Mouse (Mus musculus) midbrain, embryonic 10.5 days (tissue): ENCODE data around the gene Mxra7. TPM values are rescaled to one million over a fixed set of nuclear protein-coding genes. Genes with fewer than 3 reads are reported as not detected.
"Not testable (repeated sequence)": the region's sequence is repeated elsewhere in the genome, so short reads cannot be mapped to it uniquely, and the experiment has no call there.

Experiments
- DNase-seq: peaks from one replicate; pipeline ENCODE4 v3.0.0-alpha.2; 2017; ENCODE audit warnings: low spot score
- H3K27ac ChIP-seq: fragments of 300-500 bp; sonication (generic); replicated peaks from 2 replicates; pipeline ENCODE4 v1.5.1; 2016; ENCODE audit warnings: mild to moderate bottlenecking
- H3K27me3 ChIP-seq: fragments of 300-500 bp; sonication (generic); 2 replicates; pipeline ENCODE4 v1.6.1; 2016; ENCODE audit warnings: low read depth, mild to moderate bottlenecking; ENCODE audit not compliant: poor library complexity, severe bottlenecking
- H3K36me3 ChIP-seq: fragments of 300-500 bp; sonication (generic); 2 replicates; pipeline ENCODE4 v1.6.1; 2016; ENCODE audit warnings: mild to moderate bottlenecking, moderate library complexity
- H3K4me1 ChIP-seq: fragments of 300-500 bp; sonication (generic); 2 replicates; pipeline ENCODE4 v1.6.1; 2016
- H3K4me3 ChIP-seq: fragments of 300-500 bp; sonication (generic); 2 replicates; pipeline ENCODE4 v1.5.1; 2016; ENCODE audit warnings: mild to moderate bottlenecking, moderate library complexity
- H3K9me3 ChIP-seq: fragments of 300-500 bp; sonication (generic); replicated peaks from 2 replicates; pipeline ENCODE4 v1.6.1; 2016; ENCODE audit warnings: mild to moderate bottlenecking
- WGBS: fragments of 180-500 bp; shearing (Covaris S2); methylation state at CpG from one replicate; pipeline ENCODE4 v1.1.7; 2016; 5-methylcytosine and 5-hydroxymethylcytosine counted together
- polyA plus RNA-seq: library from polyadenylated mRNA; unstranded; fragments of >200 nt; fragmentation: Nextera tagmentation; extraction: Ambion mirVana; gene quantifications from 2 replicates; pipeline ENCODE4 v1.2.1, GENCODE M21; 2016

Gene Mxra7
- polyA plus RNA-seq, 1 experiment from 2014 or later = 29.1 TPM

DNA sequence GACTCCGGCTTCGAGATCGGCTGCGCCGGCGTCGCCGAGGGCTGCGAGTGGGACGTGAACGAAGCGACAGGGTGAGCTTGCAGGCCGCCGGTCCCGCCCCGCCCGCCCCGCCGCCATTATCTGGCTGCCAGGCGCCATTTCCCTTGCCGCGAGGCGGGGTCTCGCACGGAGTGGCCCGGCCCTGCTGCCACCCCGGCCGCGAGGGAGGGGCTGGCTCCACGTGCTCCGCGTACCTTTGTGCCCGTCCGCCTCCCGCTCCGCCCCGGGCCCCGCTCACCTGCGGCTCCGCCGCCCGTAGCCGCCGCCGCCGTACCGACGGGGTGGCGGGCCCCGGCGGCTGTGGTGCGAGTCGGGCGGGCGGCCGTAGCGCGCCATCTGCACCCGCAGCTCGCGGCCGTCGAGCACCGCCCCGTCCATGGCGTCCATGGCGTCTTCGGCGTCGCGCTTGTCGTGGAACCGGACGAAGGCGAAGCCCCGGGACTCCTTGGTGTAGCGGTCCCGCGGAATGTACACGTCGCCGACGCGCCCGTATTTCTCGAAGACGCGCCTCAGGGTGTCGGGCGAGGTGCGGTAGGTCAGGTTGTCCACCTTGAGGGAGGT is 24.5 kb upstream of the Mxra7 start, which contains the start of gene Mfsd11:
Gene Mfsd11 (plus strand): TSS at position 150 of the 600 bp plus-strand sequence.
- DNase-seq = peak; percentile 75
- WGBS = under 1% methylated on average over 90 of the region's 91 CpGs
- peaks cover 50% of the 10 kb centered on the region for H3K36me3 ChIP-seq

DNA sequence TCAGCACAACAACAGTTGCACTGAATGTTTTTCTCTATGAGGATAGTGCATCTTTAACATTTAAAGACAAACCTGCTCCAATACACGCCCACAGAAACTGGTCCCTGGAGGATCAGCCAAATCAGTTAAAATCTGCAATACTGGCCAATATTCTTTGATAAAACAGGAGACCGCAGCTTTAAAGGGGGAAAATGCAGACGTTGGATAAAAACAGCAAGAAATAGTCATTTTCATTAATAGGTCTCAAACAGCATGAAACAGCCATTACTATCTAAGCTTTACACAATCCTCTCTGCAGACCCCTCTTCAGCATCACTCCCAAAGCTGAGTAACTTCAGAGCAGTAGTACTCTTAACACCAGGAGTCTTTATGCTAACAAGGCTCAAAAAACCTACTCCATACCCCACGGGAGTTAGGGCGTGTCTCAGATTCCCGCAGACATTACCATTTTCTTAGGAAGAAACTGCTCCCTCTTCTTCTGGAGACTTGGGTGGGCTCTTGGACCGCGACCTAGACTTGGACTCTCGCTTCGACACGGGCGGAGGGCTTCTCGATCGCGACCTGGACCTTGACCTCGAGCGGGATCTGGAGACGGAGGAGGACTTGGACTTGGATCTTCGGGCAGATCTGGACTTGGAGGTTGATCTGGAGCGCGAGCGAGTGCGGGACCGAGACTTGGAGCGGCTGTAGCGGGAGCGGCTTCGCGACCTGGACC is 23.9 kb upstream of the Mxra7 start:
- Histone ChIP-seq H3K27ac (peak overlapping the region; percentile 99), H3K27me3 (no peaks in the 10 kb centered on the region), H3K4me1 (peaks cover 25% of the 10 kb centered on the region), H3K36me3 (peaks cover 56% of the 10 kb centered on the region), H3K4me3 (peak overlapping the region; percentile 100), H3K9me3 (no peaks in the 10 kb centered on the region)
- no peak for DNase-seq
- under 1% methylated on average over 27 of the region's 29 CpGs for WGBS

More for the DNA sequence above, 24.5 kb upstream of the Mxra7 start, which contains the start of gene Mfsd11:
- Histone ChIP-seq H3K4me3 (peak within 1 kb of the TSS; percentile 100), H3K4me1 (peaks cover 25% of the 10 kb centered on the region), H3K27me3 (no peaks in the 10 kb centered on the region), H3K27ac (peak within 1 kb of the TSS; percentile 99), H3K9me3 (no peaks in the 10 kb centered on the region)

DNA sequence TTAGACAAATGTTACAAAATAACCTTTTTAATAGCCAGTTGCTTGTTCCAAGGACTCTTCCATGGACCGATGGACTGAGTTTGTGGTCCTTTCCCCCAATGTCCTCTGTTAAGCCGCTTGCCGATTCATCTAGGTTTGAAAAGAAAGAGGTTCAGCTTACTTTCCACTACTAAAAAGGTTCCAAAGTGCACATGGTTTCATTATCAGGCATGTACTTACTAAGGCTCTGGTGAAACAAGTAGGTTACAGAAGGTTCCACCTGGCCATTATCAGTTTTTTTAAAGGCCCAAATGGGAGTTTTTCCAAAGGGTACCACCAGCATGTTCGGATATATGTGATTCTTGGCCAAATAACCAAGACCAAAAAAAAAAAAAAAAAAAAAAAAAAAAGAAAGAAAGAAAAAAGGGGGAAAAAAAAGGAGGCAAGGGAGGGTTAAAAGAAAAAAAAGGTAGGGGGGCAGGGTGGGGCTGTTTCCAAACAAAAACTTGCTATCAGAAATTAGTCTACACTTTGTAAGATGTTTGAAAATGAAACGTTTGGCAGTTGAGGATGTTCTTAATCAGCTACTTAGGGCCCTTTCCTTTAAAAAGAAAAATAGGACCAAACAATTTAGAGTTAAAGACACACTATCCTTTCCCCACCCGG is 23.1 kb upstream of the Mxra7 start:
- Histone ChIP-seq H3K36me3 (peaks cover 61% of the 10 kb centered on the region), H3K4me3 (peak overlapping the region; percentile 100), H3K27ac (peak overlapping the region; percentile 99; the same call in 1 of the 2 replicates), H3K4me1 (peaks cover 29% of the 10 kb centered on the region), H3K9me3 (no peaks in the 10 kb centered on the region), H3K27me3 (no peaks in the 10 kb centered on the region)
- WGBS = 50% methylated on average over 6 of the region's 6 CpGs
- no peak for DNase-seq

- H3K36me3 ChIP-seq = peaks cover 61% of the 10 kb centered on the region
- WGBS = 82% methylated on average over 4 of the region's 4 CpGs
Measured at GRCm38 (mm10) chr11:116850085-116850484, 22.2 kb upstream of the Mxra7 start.

DNA sequence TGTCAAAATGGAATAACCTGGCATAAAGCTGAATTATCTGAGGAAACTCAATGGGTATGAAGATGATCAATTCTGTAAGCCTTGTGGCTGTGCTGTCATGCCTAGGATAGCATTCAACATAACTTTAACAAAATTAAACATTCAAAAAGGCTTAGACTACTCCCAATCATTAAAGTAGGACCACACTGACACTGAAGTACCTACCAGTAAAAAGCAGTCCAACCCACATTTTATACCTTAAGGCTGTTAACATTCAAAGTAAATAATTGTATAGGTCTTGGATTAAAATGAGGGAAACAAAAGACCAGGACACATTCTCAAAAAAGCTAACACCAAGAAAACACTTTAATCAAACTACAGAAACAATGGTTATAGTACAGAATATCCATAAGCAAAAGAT is 21.7 kb upstream of the Mxra7 start:
- no peak for DNase-seq
- Histone ChIP-seq H3K27ac (no peak overlapping the region), H3K4me3 (peak overlapping the region; percentile 7; the same call in 1 of the 2 replicates), H3K9me3 (no peaks in the 10 kb centered on the region), H3K4me1 (peaks cover 34% of the 10 kb centered on the region), H3K36me3 (peaks cover 61% of the 10 kb centered on the region), H3K27me3 (no peaks in the 10 kb centered on the region)

More at GRCm38 (mm10) chr11:116850085-116850484, 22.2 kb upstream of the Mxra7 start:
- Histone ChIP-seq H3K27ac (no peak overlapping the region), H3K9me3 (no peaks in the 10 kb centered on the region), H3K4me1 (peaks cover 35% of the 10 kb centered on the region), H3K27me3 (no peaks in the 10 kb centered on the region), H3K4me3 (peak overlapping the region; percentile 100)
- no peak for DNase-seq

DNA sequence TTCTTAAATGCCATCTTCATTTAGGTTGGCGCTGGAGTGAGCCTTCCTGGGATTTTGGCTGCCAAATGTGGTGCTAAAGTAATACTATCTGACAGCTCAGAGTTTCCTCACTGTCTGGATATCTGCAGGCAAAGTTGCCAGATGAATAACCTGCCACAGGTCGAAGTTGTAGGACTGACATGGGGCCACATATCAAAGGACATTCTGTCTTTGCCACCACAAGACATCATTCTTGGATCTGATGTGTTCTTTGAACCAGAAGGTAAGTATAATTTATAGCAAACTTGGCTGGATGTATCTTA is 21.0 kb upstream of the Mxra7 start:
- not testable (repeated sequence) for H3K27me3 ChIP-seq, H3K9me3 ChIP-seq, H3K27ac ChIP-seq, DNase-seq, H3K4me3 ChIP-seq
- WGBS = 79% methylated on average over 2 of the region's 2 CpGs
- H3K4me1 ChIP-seq = peaks cover 34% of the 10 kb centered on the region
- peaks cover 61% of the 10 kb centered on the region for H3K36me3 ChIP-seq

GRCm38 (mm10) chr11:116848086-116848876 is 20.4 kb upstream of the Mxra7 start:
- DNase-seq = no peak
- WGBS = 86% methylated on average over 5 of the region's 5 CpGs
- peaks cover 36% of the 10 kb centered on the region for H3K4me1 ChIP-seq
- H3K9me3 ChIP-seq = no peaks in the 10 kb centered on the region
- H3K27ac ChIP-seq = no peak overlapping the region
- no peak overlapping the region for H3K4me3 ChIP-seq
- H3K36me3 ChIP-seq = peaks cover 61% of the 10 kb centered on the region
- H3K27me3 ChIP-seq = no peaks in the 10 kb centered on the region

DNA sequence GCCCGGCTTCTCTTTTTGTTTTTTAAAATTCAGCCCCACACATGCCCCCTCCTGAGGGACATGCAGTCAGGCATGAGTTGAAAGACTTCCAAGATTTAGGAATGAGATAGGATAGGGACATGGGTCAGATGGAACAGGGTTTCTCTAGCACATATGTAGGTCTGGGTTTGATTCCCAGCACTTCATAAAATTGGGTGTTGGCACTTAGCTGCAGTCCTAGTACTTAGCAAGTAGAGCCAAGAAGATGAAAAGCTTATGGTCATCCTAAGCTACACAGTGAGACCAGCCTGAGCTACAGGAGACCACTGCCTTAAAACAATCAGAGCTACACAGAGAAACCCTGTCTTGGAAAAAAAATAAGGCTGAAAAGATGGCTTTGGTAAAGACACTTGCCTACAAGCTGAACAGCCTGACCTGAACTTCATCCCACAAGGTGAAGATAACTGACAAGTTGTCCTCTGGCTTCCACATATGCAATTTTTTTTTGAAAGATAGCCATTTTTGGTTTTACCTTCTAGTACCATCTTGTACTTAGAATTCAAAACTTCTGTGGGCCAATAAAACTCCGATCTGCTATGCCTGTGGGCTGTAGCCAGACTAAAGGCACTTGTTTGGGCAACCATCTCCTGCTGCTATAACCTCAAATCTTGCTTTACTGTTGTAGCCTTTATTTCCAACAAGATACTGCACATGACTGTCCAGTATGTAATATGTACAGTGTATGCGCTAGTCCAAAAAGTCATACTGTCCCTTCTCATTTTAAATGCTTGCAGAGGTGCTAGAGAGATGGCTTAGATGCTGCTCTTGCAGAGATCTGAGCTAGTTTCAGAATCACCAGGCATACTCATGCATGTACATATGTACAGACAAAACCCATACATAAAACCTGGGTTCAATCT is 19.6 kb upstream of the Mxra7 start:
- Histone ChIP-seq H3K27me3 (no peaks in the 10 kb centered on the region), H3K4me1 (peaks cover 41% of the 10 kb centered on the region), H3K9me3 (no peaks in the 10 kb centered on the region), H3K36me3 (peaks cover 61% of the 10 kb centered on the region), H3K4me3 (no peak overlapping the region), H3K27ac (no peak overlapping the region)
- DNase-seq = no peak
- WGBS = 94% methylated on average over 3 of the region's 3 CpGs

DNA sequence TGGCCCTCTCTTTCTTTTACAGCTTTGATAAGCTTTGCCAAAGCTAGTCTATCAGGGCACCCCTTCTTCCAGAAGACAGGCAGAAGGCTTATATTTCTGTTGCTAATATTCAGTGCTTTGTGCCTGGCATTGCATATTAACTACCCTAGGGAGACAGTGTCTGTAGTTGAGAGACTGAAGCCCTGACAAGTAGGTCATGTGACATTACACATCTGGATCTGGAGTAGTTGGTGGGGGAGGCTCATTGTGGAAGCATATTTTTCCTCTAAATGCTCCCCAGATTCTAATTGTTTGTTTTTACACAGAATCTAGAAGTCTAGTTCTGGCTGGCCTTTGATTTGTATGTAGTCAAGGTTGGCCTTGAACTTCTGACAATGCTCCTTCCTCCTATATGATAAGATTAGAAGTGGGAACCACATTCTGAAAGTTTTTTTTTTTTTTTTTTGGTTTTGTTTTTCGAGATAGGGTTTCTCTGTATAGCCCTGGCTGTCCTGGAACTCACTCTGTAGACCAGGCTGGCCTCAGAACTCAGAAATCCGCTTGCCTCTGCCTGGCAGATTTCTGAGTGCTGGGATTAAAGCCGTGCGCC is 18.8 kb upstream of the Mxra7 start:
- Histone ChIP-seq H3K27ac (no peak overlapping the region), H3K36me3 (peaks cover 54% of the 10 kb centered on the region)
- WGBS = 79% methylated on average over 4 of the region's 4 CpGs

DNA sequence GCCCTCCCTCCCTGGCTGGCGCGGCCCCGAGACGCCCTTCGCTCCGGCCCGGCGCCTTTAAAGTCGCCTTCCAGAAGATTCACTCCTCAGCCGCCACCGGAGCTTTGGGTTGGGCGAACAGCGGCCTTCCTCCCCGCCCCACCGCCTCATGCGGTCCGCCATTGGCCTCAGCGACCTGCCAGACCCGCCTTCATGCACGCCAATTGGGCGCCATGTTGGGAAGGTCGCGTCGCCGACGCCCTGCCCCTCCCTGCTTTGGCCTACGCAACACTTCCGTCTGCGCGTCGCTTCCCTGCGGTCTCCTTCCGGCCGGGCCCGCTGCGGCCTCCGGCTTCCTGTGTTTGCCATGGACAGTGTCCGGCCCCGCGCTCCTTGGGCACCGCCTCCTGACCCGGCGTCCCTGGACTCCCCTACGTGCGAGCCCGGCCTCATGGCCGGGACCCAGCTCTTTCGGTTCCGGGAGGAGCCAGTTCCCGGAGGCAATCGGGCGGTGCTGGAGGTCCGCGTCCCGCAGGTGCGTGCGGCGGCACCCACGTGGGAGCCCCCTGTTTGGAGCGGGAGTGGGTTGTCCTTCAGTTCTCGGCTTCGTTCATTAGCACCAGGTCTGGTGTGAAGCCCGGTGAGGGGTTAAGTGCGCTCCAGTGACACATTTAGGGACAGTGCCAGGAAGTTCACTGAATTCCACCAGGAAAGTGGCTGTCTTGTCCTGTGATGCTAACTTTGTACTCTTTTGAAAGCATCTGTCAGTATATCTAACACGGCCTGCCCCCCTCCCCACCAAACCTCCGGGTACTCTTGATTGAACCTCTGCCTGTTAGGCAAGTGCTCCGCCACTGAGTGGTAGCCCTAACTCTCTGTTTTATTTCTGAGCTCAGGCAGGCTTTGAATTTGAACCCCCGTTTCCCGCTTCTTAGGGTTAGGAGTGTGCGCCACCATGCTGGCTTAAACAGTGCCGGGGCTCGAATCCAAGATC is 15.7 kb upstream of the Mxra7 start, which contains the start of the genes Mettl23 and Jmjd6:
Gene Mettl23 (plus strand): TSS at position 18 of the 973 bp plus-strand sequence.
Gene Jmjd6 (minus strand): TSS at position 189 of the 973 bp plus-strand sequence.
- no peaks in the 10 kb centered on the region for H3K27me3 ChIP-seq
- H3K27ac ChIP-seq = peak within 1 kb of the TSS; percentile 98
- peak; percentile 99 for DNase-seq
- peaks cover 66% of the 10 kb centered on the region for H3K4me1 ChIP-seq
- H3K9me3 ChIP-seq = no peaks in the 10 kb centered on the region
- 1% methylated on average over 72 of the region's 72 CpGs for WGBS
- peaks cover 54% of the 10 kb centered on the region for H3K36me3 ChIP-seq
- peak within 1 kb of the TSS; percentile 92 for H3K4me3 ChIP-seq

More for the DNA sequence above, 18.8 kb upstream of the Mxra7 start:
- Histone ChIP-seq H3K27me3 (no peaks in the 10 kb centered on the region), H3K9me3 (no peaks in the 10 kb centered on the region), H3K4me3 (no peak overlapping the region), H3K4me1 (peaks cover 49% of the 10 kb centered on the region)
- no peak for DNase-seq
